Mouse (Mus musculus) layer of hippocampus, postnatal 10 days (tissue): ENCODE measurements around the gene Ptgs1. TPM values are rescaled to one million over a fixed set of nuclear protein-coding genes. Genes with fewer than 3 reads are reported as not detected.

Experiments used
- DNase-seq, 2 experiments: peaks; one replicate each; pipeline ENCODE4 v3.0.0; 2021; ENCODE audit warnings: low spot score in 2 of 2
- total RNA-seq, 2 experiments: library from RNA; stranded (reverse); gene quantifications; 2 replicates each; pipeline ENCODE4 v1.2.3; 2021

The Ptgs1 gene
- total RNA-seq, 2 experiments from 2014 or later, result 12.7 to 16.0 TPM

DNA sequence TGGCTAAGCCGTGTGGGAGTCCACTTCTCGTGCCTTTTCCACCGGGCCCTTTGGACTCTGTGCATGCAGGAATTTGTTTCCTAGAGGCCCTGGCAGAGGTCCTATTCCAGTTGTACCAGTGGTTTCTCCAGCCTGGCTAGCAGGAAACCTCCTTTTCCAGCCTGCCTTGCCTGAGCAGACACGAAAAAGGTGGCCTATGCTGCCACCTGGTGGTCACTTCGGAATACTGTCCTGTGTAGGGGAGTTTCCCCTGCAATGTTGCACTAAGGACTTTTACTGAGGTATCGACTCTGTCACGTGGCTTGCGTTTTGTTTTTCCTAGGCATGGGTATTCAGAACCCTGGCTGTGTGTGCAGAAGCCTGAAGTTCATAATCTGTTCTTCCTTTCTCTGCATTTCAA lies 16.2 kb upstream of the Ptgs1 start:
- peak; percentile 91 to 94 for DNase-seq

DNA sequence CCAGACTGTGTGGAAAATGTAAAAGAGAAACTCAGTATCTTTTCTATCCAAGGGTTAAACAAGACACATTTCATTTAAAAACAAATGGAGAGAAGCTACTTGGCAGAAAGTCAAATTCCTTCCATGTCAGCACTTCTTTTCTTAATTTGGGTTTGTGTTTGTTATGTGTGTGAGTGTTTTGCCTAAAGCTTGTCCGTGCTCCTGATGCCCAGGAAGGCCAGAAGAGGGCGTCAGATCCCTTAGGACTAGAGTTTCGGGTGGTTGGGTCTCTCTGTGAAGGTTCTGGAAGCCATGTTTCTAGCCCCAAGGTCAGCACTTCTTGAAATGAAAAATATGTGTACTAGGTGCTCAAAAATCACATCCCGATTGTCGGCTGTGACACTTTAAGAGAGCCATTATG lies 15.8 kb upstream of the Ptgs1 start:
- DNase-seq, result peak in 1 of 2 experiments; percentile 50

DNA sequence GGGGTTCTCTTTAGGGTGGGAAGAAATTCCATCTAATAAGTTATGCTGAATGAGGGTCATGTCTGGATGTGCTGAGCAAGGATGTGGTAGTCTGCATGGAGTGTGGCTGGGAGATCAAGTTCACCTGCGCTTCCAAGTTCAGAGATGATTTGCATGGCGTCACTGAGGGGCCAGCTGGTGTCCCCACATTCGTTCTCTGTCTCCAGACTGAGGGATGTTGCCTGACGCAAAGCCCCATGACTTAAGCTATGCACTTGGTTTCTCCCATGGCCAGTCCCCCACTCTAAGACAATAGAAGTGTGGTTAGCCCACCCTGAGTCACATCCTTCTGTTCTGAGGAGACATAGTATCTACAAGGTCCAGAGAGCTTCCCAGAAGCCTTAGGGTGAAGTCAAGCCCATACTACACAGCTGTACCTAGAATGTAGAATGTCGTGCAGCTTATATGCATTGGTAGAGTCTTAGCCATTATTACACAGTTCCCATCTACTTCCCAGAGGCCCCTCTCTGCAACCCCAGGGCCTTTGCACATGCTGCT lies 15.0 kb upstream of the Ptgs1 start:
- DNase-seq, result no peak

DNA sequence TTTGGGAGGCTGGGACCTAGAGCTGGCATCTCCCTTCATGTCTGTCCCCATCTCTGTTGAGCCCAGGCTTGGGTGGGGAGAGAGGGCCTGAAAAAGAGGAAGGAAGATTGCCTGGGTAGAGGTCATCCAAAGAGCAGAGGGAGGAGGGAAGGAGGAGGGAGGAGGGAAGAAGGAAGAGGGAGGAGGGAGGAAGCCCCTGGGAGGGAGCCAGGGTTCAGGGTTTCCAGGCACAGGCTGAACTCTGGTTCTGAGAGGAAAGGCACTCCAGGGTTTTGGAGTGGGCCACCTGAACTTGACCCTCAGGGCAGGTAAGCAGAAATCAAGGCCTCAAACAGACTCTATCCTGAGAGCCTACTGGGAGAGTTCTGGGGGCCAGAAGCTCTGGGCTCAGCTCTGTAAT lies 13.7 kb upstream of the Ptgs1 start:
- no peak for DNase-seq

DNA sequence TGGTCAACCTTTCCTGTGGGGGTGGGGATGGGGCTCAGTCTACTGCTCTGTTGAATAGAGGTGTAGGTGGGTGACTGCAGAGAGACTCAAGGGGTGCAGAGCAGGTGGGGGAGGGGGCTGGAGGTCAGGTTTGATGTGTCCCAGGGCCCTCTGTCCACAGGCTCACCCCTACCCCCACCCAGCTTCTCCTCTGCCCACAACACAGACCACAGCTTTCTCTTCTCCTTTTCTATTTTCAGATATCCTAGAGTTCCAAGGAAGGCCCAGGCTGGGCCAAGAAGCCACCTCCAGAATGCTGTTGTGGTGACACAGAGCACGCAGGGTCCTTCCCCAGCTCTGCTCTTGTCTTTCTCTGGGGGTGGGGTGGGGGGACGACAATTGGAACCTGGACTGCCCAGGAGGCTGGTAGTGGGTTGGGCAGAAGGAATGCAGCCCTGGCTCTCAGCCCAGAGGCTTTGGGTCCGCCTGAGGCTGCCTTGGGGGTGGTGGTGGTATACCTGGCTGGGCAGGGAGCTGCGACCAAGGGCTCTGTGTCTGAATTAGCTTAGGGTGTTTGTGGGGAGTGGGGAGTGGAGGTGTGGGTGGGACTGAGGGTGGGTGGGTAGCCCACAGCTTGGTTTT lies 13.2 kb upstream of the Ptgs1 start:
- no peak for DNase-seq

DNA sequence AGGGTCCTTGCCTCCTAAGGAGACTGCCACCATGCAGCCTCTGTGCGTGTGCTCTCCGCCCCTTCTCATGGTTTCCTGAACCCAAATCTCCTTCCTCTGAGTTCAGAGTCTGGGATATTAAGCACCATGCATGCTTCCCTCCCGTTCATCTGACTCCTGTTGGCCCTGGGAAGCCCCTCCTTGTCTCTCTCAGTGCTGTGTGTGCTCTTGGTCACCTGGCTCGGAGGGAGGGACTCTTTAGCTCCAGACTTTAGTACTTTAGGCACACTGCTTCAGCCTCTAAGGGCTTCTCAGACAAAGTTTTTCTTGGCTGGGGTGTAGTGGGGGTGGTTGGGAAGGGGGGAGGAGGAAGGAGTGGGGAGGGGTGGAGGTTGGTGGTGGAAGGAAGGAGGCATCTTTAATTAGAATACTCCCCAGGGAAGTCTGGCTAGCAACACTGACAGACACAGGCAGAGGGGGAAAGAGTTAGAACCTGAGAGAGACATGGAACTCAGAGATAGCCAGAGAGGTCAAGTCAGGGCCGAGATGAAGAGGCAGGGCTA lies 12.5 kb upstream of the Ptgs1 start:
- DNase-seq, result no peak

DNA sequence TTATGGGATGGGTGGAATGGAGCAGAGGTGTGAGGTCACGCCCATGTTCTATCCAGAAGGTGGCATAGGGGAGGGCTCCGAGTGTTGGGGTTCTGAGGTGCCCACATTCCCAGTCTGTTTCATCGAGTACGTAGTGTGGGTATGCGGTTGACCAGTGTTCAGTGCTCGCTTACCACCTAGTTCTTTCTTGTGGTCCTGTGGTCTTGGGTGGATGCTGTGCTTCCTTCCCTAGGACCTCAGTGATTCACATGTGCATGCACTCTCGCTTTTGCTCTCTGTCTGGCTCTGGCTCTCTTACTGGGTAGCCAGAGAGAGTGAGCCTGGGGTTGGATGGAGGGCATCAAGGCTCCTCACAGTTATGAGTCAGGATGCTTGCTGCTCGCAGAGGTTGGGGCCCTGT lies 10.1 kb upstream of the Ptgs1 start:
- DNase-seq, result no peak

DNA sequence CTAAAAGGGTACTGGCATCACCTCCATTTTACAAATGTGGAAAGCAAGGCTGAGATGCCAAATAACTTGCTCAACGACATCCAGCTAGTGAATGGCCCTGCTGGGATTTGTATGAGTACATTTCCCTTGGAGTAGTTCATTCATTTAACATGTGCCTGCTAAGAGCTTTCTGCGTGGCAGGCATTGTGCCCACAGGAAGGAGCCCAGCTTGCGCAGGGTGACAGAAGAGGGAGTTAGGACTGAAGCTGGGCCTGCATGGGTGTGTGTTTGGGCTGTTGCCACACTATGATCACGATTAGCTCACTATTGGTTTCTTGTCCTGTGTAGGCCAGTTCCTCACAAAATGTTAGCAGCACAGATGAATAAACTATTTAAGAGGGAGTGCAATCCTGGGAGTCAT lies 9.3 kb upstream of the Ptgs1 start:
- DNase-seq, result no peak

DNA sequence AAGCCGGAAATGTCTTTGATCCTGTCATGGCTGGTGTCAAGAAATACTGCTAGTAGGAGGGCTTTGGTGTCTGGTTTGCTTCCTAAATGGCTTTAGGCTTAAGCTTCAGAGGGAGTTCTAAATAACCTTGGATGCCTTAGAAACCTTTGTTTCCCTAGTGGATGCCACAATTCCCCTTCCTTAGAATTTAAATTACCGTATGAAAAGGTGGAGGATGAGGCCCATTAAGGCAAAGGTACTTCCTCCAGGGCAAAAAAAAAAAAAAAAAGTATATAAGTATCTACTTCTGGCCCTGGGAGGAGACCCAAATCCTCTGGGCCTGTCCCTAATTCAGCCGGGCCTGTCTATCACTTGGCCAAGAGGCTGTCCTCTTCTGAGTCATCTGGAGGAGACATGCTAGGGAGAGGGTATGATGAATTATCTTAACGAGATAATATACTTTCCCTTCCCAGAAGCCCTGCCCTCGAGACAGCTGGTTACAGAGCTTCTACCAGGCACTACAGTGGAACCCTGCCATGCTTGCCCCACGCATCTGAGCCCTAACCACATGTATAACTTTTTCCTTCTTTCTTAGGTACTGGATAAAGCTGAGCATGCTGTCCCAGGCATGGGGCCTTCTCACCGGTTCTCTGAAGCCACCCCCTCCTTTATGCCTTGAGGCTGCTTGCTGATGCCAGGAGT lies 7.9 kb upstream of the Ptgs1 start:
- DNase-seq, result no peak

DNA sequence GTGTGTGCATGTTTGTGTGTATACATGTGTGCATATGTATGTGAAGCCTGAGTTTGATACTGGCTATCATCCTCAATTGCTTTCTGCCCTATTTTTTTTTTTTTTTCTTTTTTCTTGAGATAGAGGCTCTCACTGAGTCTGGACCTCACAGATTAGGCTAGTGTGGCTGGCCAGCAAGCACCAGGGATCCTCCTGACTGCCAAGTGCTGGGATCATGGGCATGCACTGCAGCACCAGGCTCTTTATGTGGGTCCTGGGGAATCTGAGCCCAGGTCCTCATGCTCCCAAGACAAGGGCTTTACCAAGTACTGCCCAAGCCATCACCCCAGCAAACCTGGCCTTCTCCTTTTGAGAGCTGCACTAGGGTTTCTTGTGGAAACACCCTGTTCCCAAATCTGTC lies 6.8 kb upstream of the Ptgs1 start:
- no peak for DNase-seq

DNA sequence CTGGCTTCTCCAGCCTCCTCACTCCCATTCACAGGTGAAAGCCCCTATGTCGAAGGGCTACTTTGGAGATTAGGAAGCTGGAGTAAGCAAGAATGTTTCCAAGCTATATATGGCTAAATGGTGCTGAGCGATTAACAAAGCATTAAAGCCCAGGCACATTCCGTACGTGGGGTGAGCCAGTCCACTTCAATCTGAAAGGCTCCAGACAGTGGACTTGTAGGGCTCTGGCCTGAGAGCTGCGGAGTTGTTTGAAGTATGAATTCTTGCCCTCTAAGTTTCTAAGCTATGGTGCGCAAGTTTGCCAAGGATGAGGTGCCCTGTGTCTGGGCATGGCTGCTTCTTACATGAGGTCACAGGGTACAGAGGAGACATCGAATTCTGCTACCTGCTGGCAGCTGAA lies 6.1 kb upstream of the Ptgs1 start:
- DNase-seq, result no peak

DNA sequence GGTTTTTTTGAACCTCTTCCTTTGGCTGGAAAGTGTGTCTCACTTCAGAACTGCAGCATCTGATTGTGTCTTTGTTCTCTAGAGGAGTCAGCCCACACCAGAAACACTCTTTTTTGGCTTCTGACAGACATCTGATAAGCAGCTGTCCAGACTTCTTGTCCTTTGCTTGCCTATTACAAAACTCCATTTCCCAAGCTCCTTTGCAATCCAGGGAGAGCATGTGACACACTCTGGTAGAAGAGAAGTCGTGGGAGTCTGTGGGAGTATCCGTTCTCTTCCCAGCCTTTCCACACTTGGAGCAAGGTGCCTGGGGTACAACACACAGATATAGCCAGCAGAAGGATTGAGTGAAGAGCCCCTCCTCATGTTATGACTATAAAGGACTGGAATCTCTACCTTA lies 5.6 kb upstream of the Ptgs1 start:
- no peak for DNase-seq

DNA sequence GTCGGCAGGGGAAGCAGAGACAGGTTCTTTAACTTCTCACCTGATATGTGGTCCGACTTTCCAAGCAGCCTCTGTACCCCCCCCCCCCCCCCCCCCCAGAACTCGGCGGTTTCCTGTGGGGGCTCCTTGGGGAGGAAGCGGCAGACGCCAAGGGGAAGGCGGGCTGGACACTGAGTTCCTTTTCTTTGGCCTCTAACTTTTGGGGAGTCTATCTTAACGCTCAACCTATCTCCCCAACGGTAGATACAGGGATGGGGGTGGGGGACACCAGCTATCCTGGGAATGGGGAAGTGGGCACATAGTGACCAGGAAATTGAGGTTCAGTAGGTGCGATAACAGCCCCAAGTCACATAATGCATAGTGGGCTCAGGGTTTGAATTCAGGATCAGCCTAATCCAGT lies 741 bp downstream of the Ptgs1 start:
- DNase-seq, result no peak

DNA sequence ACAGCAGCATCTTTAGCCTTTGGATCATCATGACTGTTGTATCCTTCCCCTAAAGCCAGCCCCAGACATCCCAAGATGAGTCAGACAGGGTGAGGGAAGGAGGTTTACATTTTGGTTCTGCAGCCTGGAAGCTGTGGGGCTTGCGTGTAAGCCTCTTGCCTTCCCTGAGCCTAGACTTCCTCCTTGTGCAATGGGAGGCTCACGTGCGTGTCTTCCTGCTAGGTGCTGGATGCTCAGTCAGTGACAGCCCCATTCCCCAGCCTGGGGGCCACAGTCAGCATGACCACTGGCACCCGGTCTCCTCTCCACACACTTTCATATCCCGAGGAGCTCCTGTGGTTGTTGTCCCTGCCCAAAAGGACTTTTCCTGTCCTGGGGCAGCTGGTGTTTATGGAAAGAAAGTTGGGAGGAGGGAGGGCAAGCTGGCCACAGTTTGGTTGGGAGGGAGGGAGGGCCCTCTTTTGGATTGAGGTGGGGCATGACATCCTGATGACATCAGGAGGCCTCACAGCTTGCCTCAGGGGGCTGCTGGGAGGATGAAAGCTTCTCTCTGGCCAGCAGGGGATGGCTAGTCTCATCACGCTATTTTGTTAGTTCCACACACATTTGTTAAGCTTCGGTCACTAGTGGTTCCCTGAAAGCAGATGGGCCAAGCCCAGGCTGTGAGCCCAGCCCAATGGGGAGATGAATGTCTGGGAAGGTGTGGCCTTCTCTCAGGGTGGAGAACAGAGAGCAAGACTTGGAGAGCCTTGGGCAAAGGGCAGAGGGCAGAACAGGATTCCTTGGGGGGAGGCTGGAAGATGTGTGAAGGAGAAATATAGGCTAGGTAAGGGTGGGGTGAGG lies 4.5 kb downstream of the Ptgs1 start:
- no peak for DNase-seq

DNA sequence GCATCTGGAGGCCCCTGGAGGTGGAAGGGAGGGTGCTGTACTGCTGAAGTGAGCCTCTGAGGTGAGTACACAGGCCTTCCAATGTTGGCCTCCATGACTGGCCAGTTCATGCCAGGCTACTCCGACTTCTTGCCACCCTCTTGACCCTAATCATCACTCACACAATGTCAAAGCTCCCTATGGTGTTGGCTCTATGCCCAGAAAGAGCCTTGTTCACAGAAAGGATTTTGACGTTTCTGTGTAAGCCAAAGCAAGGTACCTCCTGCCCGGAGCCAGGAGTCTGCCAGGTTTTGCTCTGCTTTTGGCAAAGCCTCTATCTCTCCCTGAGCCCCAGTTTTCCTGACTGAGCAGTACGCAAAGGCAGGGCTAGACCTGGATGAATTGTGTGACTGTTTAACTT lies 5.7 kb downstream of the Ptgs1 start:
- no peak for DNase-seq

DNA sequence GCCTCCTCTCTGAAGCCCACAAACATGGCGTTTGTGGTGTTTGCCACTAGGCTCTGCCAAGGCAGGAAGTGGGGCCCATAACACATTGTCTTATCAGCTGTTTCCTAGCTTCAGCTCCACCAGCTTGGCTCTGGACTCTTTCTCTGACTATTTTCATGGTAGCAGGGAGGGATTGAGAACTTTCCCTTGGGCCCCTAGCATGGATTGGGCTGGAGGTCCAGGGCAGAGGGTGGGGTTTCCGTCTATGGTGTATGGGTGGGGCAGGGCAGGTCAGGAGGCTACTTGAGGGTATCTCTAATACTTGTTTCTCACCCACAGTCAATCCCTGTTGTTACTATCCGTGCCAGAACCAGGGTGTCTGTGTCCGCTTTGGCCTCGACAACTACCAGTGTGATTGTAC lies 6.7 kb downstream of the Ptgs1 start:
- DNase-seq, result no peak

DNA sequence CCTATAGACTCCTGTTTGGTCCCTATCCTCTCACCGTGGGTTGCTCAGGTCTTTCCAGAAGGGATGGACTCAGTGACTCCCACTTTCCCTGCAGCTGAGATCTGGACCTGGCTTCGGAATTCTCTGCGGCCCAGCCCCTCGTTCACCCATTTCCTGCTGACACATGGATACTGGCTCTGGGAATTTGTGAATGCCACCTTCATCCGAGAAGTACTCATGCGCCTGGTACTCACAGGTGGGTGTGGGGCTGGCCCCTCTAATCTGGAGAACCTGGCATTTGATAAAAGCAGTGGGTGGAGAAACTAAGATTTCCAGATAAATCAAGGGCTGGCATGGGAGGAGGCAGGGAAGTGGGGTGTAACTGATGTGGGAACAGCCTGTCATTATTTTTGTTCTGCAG lies 7.3 kb downstream of the Ptgs1 start:
- DNase-seq, result no peak

DNA sequence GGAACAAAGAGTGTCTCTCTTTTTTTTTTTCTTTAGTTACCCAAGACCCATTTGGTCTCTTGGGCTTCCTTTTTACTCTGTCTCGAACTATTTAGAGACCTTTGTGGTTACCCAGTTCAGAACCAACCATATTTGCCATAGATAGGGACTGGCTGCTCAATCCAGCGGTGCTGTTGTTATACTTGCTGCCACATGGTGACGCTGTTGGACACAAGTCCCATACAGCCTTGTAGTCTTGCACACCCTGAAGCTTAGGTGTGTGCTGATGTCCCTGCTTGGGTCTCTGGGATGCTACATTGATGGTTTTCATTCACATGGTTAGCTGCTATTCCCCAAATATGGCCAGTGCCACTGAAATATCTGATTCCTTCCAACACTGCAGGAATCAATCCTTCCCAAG lies 8.2 kb downstream of the Ptgs1 start:
- DNase-seq, result no peak

DNA sequence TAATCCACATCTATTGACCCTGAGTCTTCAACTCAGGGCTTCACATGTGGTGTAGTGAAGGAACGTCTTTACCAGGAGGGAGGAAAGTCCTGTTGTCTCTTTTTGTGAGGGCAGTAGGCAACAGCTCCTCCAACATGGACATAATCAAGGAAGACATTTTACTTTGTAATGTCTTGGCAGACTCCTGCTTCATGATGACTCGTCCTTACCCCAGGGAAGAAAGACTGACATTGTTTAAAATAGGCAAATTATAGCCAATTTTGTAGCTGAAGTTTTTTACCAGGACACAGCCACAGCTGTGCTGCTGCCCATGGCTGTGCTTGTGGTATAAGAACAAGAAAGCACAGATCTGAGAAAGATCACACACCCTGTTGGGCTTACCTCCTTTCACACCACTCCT lies 8.7 kb downstream of the Ptgs1 start:
- no peak for DNase-seq

DNA sequence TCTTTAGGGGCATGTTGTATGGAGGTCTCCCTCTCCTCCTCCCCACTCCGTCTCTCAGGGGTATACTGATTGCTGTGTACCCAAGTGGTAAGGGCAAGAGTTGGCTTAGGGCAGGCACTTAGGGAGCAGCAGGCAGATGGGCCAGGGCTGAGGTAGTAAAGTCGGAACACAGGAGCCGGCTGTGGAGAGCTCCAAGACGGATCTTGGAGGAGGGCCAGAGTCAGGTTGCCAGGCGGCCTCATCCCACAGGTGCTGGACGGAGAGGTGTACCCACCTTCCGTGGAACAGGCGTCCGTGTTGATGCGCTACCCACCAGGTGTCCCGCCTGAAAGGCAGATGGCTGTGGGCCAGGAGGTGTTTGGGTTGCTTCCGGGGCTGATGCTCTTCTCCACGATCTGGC lies 12.3 kb downstream of the Ptgs1 start:
- DNase-seq, result no peak

DNA sequence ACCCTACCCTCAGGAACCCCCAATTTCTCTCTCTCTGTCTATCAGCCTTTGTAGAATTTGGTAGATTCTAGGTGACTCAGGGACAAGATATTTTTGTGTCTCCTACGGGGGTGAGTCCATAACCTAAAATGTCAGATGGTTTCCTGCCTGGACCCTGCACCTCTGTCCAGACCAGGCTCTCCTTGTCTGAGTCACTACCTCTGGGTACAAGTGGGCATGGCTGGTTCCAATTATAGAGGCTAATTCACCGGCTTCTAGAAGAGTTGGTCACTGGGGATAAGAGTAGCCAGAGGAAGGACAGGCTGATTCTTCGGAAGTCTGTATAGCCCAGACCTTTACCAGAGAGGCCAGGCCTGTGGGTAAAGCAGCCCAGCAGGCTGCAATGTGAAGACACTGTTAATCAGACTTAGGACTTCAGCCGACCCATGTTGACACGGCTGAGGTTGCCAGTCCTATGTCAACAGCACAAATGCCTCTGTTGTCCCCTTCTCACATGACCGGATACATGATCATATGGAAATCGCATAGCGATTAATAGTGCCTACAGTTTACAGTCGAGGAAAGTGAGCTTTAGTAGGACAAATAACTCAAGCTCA lies 13.2 kb downstream of the Ptgs1 start:
- DNase-seq, result no peak

DNA sequence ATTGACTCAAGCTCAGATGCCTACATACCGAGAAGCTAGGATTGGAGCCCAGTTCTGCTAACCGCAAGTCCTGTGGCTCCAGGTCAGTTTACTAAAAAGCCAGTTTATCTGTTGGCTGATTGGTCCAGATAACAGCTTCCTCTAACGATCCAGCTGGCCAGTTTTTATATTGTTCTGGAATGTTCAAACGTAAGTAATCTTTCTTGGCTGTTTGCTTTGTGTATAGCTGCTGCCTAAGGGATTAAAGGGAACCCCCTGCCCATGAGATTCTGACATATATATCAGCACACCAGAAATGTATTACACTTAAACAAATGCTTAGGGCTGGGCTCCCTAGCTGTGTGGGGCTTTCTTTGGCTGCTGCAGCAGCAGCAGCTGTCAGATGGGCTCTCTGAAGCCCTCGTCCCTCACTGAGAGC lies 13.7 kb downstream of the Ptgs1 start:
- no peak for DNase-seq
